Mouse (Mus musculus) MEL (cell line): ENCODE data around the gene Gm9495. TPM values are rescaled to one million over a fixed set of nuclear protein-coding genes. Genes with fewer than 3 reads are reported as not detected.

Experiments
- DNase-seq: peaks from one replicate; pipeline ENCODE4 v3.0.0; 2011; ENCODE audit warnings: low read depth, low spot score
- H3K27ac ChIP-seq: 2 replicates; pipeline ENCODE4 v1.5.1; 2012; ENCODE audit warnings: low read depth, mild to moderate bottlenecking, control low read depth, low read length, moderate library complexity; ENCODE audit not compliant: control insufficient read depth
- H3K27me3 ChIP-seq, 2 experiments: fragments of 150-350 bp in 1 of 2; sonication (generic) in 1 of 2; 2 replicates each; pipeline ENCODE4 v1.6.1; 2012; ENCODE audit warnings: low read length in 2 of 2, mild to moderate bottlenecking in 2 of 2, improper control_type of control experiment in 1 of 2, moderate library complexity in 1 of 2; ENCODE audit not compliant: insufficient read depth in 2 of 2, control insufficient read depth in 1 of 2
- H3K36me3 ChIP-seq, 2 experiments: 2 replicates each; pipeline ENCODE4 v1.6.1; 2012 to 2014; ENCODE audit warnings: low read length in 2 of 2, improper control_type of control experiment in 1 of 2, inconsistent platforms in 1 of 2, mild to moderate bottlenecking in 1 of 2; ENCODE audit not compliant: insufficient read depth in 2 of 2, control insufficient read depth in 1 of 2
- H3K4me1 ChIP-seq, 2 experiments: fragments of 150-350 bp in 1 of 2; sonication (generic) in 1 of 2; 2 replicates each; pipeline ENCODE4 v1.6.1; 2012; ENCODE audit warnings: low read length in 2 of 2, improper control_type of control experiment in 1 of 2, mild to moderate bottlenecking in 1 of 2; ENCODE audit not compliant: insufficient read depth in 2 of 2, control insufficient read depth in 1 of 2
- H3K4me3 ChIP-seq, 2 experiments: fragments of 150-350 bp in 1 of 2; sonication (generic) in 1 of 2; 2 replicates each; pipeline ENCODE4 v1.5.1; 2012; ENCODE audit warnings: low read depth in 2 of 2, low read length in 2 of 2, mild to moderate bottlenecking in 2 of 2, moderate library complexity in 2 of 2, control low read depth in 1 of 2, improper control_type of control experiment in 1 of 2; ENCODE audit not compliant: control insufficient read depth in 1 of 2, insufficient read depth in 1 of 2
- H3K79me2 ChIP-seq: 2 replicates; pipeline ENCODE4 v1.6.1; 2012; ENCODE audit warnings: mild to moderate bottlenecking, low read length, moderate library complexity; ENCODE audit not compliant: control insufficient read depth, poor library complexity, insufficient read depth
- H3K9ac ChIP-seq: 2 replicates; pipeline ENCODE4 v1.6.1; 2012; ENCODE audit warnings: low read depth, mild to moderate bottlenecking, control low read depth, low read length, moderate library complexity; ENCODE audit not compliant: control insufficient read depth, poor library complexity, severe bottlenecking
- H3K9me3 ChIP-seq: fragments of 150-350 bp; sonication (generic); replicated peaks from 2 replicates; pipeline ENCODE4 v1.6.1; 2012; ENCODE audit warnings: mild to moderate bottlenecking, low read length, improper control_type of control experiment, moderate library complexity; ENCODE audit not compliant: insufficient read depth
- CHD2 ChIP-seq: IDR thresholded peaks from 2 replicates; pipeline ENCODE4 v1.6.1; 2011; ENCODE audit warnings: low read length, improper control_type of control experiment
- JUND ChIP-seq: IDR thresholded peaks from 2 replicates; pipeline ENCODE4 v1.6.1; 2011; ENCODE audit warnings: low read depth, mild to moderate bottlenecking, improper control_type of control experiment, low read length
- KAT2A ChIP-seq: conservative IDR thresholded peaks from 2 replicates; pipeline ENCODE4 v1.6.1; 2012; ENCODE audit warnings: low read depth, low read length, improper control_type of control experiment, inconsistent platforms
- POLR2AphosphoS2 ChIP-seq: IDR thresholded peaks from 2 replicates; pipeline ENCODE4 v1.6.1; 2011; ENCODE audit warnings: low read length, improper control_type of control experiment
- RCOR1 ChIP-seq: IDR thresholded peaks from 2 replicates; pipeline ENCODE4 v1.6.1; 2012; ENCODE audit warnings: low read depth, mild to moderate bottlenecking, inconsistent platforms, low read length, improper control_type of control experiment
- SIN3A ChIP-seq: IDR thresholded peaks from 2 replicates; pipeline ENCODE4 v1.6.1; 2012; ENCODE audit warnings: low read length, improper control_type of control experiment, inconsistent platforms
- TCF12 ChIP-seq: IDR thresholded peaks from 2 replicates; pipeline ENCODE4 v1.6.1; 2014; ENCODE audit warnings: low read depth, mild to moderate bottlenecking, inconsistent platforms, low read length, improper control_type of control experiment, moderate library complexity
- polyA plus RNA-seq, 2 experiments: library from polyadenylated mRNA; stranded (reverse) in 1 of 2; unstranded in 1 of 2; fragments of >175 nt in 1 of 2; fragments of >200 nt in 1 of 2; gene quantifications; 2 replicates each; pipeline versions ENCODE4 v1.2.1 to v1.2.4; 2012; ENCODE audit warnings: low replicate concordance in 2 of 2, low read depth in 1 of 2; ENCODE audit not compliant: insufficient read length in 2 of 2, insufficient read depth in 1 of 2, missing spikeins in 1 of 2
- total RNA-seq: library from RNA; depleted of rRNA; stranded (reverse); fragments of 300-350 nt; gene quantifications from 2 replicates; pipeline ENCODE4 v1.2.3, GENCODE M21; 2012; rRNA removed

The Gm9495 gene
- total and polyA plus RNA-seq, 3 experiments = not detected

DNA sequence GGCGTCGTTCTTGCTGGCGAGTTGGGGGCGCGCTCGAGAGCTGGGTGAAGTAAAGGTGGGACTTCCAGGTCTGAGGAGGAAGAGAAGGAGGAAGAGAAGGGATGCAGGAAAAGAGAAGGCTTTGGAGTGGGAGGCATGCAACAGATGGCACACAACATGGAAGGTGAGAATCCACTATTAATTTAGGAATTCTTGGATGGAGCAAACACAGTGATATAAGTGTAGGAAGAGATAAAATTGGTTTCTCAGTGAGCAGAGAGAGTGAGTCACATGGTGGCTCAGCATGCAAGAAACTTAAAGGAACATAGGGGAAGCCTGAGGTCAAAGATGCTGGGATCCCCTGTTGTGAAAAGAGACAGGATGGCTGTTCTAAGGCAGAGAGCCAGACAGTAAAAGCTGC lies 69.0 kb downstream of the Gm9495 start:
- Histone ChIP-seq H3K4me3 (no peak overlapping the region), H3K79me2 (no peaks in the 10 kb centered on the region), H3K27ac (no peak overlapping the region), H3K9me3 (no peaks in the 10 kb centered on the region), H3K36me3 (no peaks in the 10 kb centered on the region), H3K9ac (no peak overlapping the region), H3K27me3 (no peaks in the 10 kb centered on the region), H3K4me1 (no peaks in the 10 kb centered on the region)
- no peak for DNase-seq
- TF ChIP-seq POLR2AphosphoS2 (no peak), RCOR1 (no peak), SIN3A (no peak), TCF12 (no peak), KAT2A (no peak), JUND (no peak), CHD2 (no peak)
- TF ChIP-seq, all 39 proteins: peak for 0

Other genes starting within 250 kb of the Gm9495 start
- gene Zfp930, start 244.5 kb downstream of the Gm9495 start, total RNA-seq = 14.9 and 18.1 TPM in 2 replicates
- 1,000 to 10,000 TPM in 1 of 2 experiments, 1 to 10 TPM in 1; 7.6 to 3,273 TPM for gene Zfp930, start 244.5 kb downstream of the Gm9495 start, polyA plus RNA-seq
- gene D130040H23Rik, start 182.5 kb downstream of the Gm9495 start, total RNA-seq = 0.08 TPM in 1 of 2 replicates, not detected in the other
- gene D130040H23Rik, start 182.5 kb downstream of the Gm9495 start, polyA plus RNA-seq = not detected
- not detected in 2 replicates for gene Gm7697, start 69.4 kb upstream of the Gm9495 start, total RNA-seq
- gene Gm7697, start 69.4 kb upstream of the Gm9495 start, polyA plus RNA-seq = not detected
- gene Zfp868, start 172.0 kb upstream of the Gm9495 start, total RNA-seq = 11.5 and 12.7 TPM in 2 replicates
- 10 to 100 TPM in 1 of 2 experiments, not detected in 1; 11.3 TPM for gene Zfp868, start 172.0 kb upstream of the Gm9495 start, polyA plus RNA-seq
- 0.58 and 0.78 TPM in 2 replicates for gene Zfp964, start 200.9 kb upstream of the Gm9495 start, total RNA-seq
- gene Zfp964, start 200.9 kb upstream of the Gm9495 start, polyA plus RNA-seq = under 1 TPM in 1 of 2 experiments, not detected in 1; 0.52 TPM